Mouse (Mus musculus) forebrain, embryonic 10.5 days (tissue): ENCODE measurements at regions not wholly inside any gene's neighbourhood (a gene's known extent, or its start where the extent isn't known, plus 50 kb on each side); places are given as distances from the start of the nearest gene placed in this dataset.
A peak's percentile ranks its signal among the peaks of the same experiment; 100 is the strongest.

Experiments used
- DNase-seq: peaks from one replicate; pipeline ENCODE4 v3.0.0-alpha.2; 2017; ENCODE audit warnings: low spot score; ENCODE audit errors: extremely low spot score
- H3K27ac ChIP-seq: fragments of 300-500 bp; sonication (generic); 2 replicates; pipeline ENCODE4 v1.5.1; 2016; ENCODE audit warnings: mild to moderate bottlenecking
- H3K27me3 ChIP-seq: fragments of 300-500 bp; sonication (generic); 2 replicates; pipeline ENCODE4 v1.6.1; 2016; ENCODE audit warnings: mild to moderate bottlenecking; ENCODE audit not compliant: poor library complexity, severe bottlenecking
- H3K36me3 ChIP-seq: fragments of 300-500 bp; sonication (generic); replicated peaks from 2 replicates; pipeline ENCODE4 v1.6.1; 2016; ENCODE audit warnings: mild to moderate bottlenecking, moderate library complexity
- H3K4me1 ChIP-seq: fragments of 300-500 bp; sonication (generic); 2 replicates; pipeline ENCODE4 v1.6.1; 2016
- H3K4me3 ChIP-seq: fragments of 300-500 bp; sonication (generic); 2 replicates; pipeline ENCODE4 v1.5.1; 2016; ENCODE audit warnings: mild to moderate bottlenecking, moderate library complexity
- H3K9me3 ChIP-seq: fragments of 300-500 bp; sonication (generic); 2 replicates; pipeline ENCODE4 v1.6.1; 2016; ENCODE audit warnings: mild to moderate bottlenecking, moderate library complexity
- WGBS: fragments of 180-500 bp; shearing (Covaris S2); methylation state at CpG from one replicate; pipeline ENCODE4 v1.1.7; 2016; 5-methylcytosine and 5-hydroxymethylcytosine counted together

DNA sequence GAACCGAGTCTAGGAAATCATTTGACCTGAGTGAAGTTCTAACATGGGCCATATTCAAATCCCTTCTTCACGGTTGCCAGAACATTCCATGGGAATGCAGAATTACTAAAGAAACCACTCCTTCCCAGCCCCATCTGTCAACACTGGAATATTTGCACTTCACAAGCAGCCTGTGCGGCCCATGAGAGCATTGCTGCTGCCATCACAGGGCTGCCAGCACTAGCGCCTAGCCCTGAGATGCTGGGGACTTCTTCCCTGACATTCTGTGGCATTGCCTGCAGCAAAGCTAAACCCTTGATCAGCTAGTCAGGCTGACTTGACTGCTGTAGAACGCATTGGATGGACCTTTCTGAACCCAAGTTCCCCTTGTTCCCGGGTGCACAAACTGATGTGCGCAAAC lies 258.8 kb downstream of the Lmx1a start:
- H3K4me1 ChIP-seq, result peaks cover 8% of the 10 kb centered on the region
- H3K36me3 ChIP-seq, result no peaks in the 10 kb centered on the region
- peaks cover 8% of the 10 kb centered on the region; the same call in 1 of the 2 replicates for H3K9me3 ChIP-seq
- no peak overlapping the region for H3K27ac ChIP-seq
- no peak for DNase-seq
- H3K27me3 ChIP-seq, result no peaks in the 10 kb centered on the region
- 87% methylated on average over 7 of the region's 7 CpGs for WGBS
- H3K4me3 ChIP-seq, result no peak overlapping the region

DNA sequence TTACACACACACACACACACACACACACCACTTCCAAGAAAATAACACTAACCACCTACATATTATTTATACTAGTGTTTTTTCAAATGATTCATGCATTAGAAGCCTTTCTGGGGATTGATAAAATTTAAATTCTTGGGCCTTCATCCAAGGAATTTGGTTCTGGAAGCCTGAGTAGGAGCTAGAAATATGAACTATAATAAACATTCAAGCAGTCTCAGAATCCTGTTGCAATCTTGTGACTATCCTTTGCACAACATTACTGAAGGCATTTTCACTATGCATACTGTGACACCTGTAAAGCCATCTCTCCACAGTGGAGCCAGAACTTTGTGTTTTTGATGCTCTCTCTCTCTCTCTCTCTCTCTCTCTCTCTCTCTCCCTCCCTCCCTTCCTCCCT lies 262.7 kb downstream of the Lmx1a start:
- Histone ChIP-seq H3K4me1 (no peaks in the 10 kb centered on the region), H3K27ac (no peak overlapping the region), H3K27me3 (no peaks in the 10 kb centered on the region), H3K36me3 (no peaks in the 10 kb centered on the region), H3K4me3 (no peak overlapping the region), H3K9me3 (peaks cover 8% of the 10 kb centered on the region; the same call in 1 of the 2 replicates)
- DNase-seq, result no peak

DNA sequence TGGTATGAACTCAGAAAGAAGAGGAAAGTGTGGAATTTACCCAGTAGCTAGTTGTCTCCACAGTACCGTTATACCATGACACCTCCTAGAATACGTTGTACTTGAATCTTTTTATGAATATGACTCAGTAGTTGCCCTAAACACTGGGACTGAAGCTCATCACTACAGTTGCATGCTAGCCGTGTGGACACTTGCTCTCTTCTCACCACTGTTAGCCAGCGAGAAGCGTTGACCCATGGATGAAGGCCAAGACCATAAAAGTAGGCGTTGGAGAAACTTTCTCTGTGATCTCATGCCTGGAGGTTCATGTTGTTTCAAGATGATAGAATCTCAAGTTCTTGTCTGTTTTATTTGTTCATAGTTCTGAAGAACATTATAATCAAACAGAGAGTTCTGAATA lies 269.5 kb downstream of the Lmx1a start:
- DNase-seq, result no peak

DNA sequence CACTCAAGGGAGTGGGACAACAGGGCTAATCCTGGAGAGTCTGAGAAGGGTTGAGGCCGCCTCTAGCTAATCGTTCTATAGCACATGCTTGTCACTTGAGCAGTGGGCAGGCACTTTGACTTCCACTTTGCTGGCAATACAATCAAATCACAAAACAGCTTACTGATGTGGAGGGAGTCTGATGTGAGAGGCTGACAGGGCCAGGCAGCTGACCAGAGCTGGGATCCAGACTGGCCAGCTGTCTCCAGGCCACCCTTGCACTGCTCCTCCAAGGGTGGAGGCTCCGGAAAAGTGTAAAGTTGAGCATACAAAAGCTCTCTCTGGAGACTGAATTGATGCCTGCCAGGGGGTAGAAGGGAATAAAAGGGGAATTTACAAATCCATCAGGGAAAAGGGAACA lies 280.5 kb downstream of the Lmx1a start:
- Histone ChIP-seq H3K4me3 (no peak overlapping the region), H3K36me3 (no peaks in the 10 kb centered on the region), H3K4me1 (peaks cover 16% of the 10 kb centered on the region), H3K27ac (no peak overlapping the region), H3K9me3 (no peaks in the 10 kb centered on the region), H3K27me3 (peaks cover 58% of the 10 kb centered on the region)
- peak; percentile 24 for DNase-seq
- 37% methylated on average over 3 of the region's 3 CpGs for WGBS

More for the DNA sequence above, 269.5 kb downstream of the Lmx1a start:
- Histone ChIP-seq H3K4me1 (peaks cover 4% of the 10 kb centered on the region; the same call in 1 of the 2 replicates), H3K4me3 (no peak overlapping the region), H3K27me3 (no peaks in the 10 kb centered on the region), H3K27ac (no peak overlapping the region), H3K36me3 (no peaks in the 10 kb centered on the region), H3K9me3 (no peaks in the 10 kb centered on the region)
- 95% methylated on average over 6 of the region's 6 CpGs for WGBS

DNA sequence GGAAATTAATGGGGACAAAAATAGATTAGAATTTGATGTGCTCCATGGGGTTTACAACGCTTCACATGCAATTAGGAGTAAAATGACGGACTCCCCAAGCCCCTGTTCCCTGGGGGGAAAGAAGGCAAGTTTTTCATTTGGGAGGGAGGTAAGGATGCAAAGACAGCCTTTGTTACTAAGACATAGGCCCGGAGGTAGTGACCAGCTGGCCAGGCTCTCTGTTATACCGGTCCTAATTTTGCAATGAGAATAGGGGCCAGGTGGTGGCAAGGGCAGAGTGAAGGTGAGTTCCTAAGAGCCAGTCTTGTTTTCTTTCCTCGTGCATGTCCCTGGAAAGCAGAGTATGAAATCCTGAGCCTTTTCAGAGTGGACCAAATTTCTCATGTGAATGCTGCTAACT lies 280.9 kb downstream of the Lmx1a start:
- no peak for DNase-seq
- Histone ChIP-seq H3K4me3 (no peak overlapping the region), H3K36me3 (no peaks in the 10 kb centered on the region), H3K27ac (no peak overlapping the region), H3K27me3 (peaks cover 58% of the 10 kb centered on the region), H3K4me1 (peaks cover 16% of the 10 kb centered on the region), H3K9me3 (no peaks in the 10 kb centered on the region)
- WGBS, result 35% methylated on average over 5 of the region's 5 CpGs

DNA sequence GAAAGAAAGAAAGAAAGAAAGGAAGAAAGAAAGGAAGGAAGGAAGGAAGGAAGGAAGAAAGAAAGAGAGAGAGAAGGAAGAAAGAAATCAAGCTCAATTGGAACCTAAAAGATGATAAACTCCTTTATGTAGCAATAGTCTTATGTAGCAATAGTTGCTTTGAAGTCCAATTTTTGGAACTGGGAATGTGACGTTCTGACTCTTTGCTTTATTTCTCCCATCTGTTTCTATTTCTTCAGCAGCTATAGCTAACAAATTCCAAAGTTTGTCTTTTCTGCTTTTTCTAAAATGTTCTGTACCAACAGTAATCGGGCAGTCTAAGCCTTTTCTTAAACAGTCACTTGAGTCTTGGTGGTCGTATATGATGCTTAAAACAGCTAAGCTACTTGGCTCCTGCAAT lies 287.7 kb downstream of the Lmx1a start:
- Histone ChIP-seq H3K27ac (no peak overlapping the region), H3K4me3 (no peak overlapping the region), H3K9me3 (no peaks in the 10 kb centered on the region), H3K27me3 (peaks cover 7% of the 10 kb centered on the region), H3K4me1 (no peaks in the 10 kb centered on the region), H3K36me3 (no peaks in the 10 kb centered on the region)
- WGBS, result 88% methylated on average over 3 of the region's 3 CpGs
- no peak for DNase-seq

DNA sequence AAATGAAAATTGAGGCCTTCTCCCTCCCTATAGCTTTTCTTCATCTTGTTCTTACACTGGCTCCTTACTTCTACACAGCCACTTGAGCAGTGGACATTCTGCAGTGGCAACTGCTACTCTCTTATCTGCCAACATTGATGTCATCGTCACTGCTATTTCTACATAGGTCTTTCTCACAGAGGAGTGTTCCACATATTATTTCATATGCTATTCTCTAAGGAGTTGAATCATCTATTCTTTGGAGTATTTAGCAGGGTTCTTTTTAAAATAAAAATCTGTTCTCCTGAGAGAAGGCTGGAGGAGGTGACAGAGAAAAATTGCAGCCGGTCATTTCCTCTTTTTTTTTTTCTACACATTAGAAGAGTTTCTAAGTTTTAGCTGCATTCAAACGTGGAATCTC lies 290.1 kb downstream of the Lmx1a start:
- no peaks in the 10 kb centered on the region for H3K9me3 ChIP-seq
- H3K27ac ChIP-seq, result no peak overlapping the region
- no peaks in the 10 kb centered on the region for H3K36me3 ChIP-seq
- no peak overlapping the region for H3K4me3 ChIP-seq
- DNase-seq, result no peak
- no peaks in the 10 kb centered on the region for H3K4me1 ChIP-seq
- H3K27me3 ChIP-seq, result no peaks in the 10 kb centered on the region
- WGBS, result 86% methylated on average over 3 of the region's 3 CpGs

DNA sequence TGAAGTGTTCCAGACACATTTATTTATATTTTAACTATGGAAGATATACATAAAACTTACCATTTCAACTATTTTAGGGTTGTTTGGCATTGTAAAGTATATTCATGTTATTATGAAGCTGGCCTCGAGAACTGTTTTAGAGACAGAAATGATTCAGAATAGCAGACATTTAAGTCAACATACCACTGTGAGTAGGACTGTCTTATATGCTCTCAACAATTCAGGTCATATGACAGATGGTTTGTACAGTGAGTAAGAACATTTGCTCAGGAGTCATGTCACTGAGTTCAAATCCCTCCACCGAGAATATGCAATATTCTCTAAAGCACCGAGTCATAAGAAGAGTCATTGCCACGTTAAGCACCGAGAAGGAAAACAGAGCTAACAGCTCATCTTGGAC lies 290.6 kb downstream of the Lmx1a start:
- H3K4me1 ChIP-seq, result no peaks in the 10 kb centered on the region
- no peak overlapping the region for H3K4me3 ChIP-seq
- 94% methylated on average over 5 of the region's 5 CpGs for WGBS
- H3K9me3 ChIP-seq, result no peaks in the 10 kb centered on the region
- no peaks in the 10 kb centered on the region for H3K27me3 ChIP-seq
- no peaks in the 10 kb centered on the region for H3K36me3 ChIP-seq
- H3K27ac ChIP-seq, result no peak overlapping the region
- DNase-seq, result no peak

DNA sequence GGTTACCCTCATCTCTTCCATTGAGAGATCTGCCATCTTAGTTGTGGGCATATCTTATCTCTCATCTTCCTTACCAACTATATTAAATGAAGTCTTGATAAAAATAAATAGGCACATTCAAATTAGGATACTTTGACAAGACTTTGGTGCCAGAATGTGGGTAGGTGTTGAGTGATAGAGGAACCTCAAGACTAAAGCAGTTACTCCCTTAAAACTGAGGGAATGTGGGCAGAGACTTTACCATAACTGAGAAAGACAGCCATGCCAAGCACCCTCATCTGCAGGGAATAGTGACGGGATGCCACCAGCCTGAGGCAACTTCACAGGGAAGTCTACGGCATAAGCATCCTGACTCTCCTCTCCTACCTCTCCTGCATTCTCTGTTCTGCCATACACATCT lies 292.3 kb downstream of the Lmx1a start:
- 86% methylated on average over 2 of the region's 2 CpGs for WGBS
- Histone ChIP-seq H3K9me3 (no peaks in the 10 kb centered on the region), H3K4me3 (no peak overlapping the region), H3K36me3 (no peaks in the 10 kb centered on the region), H3K4me1 (no peaks in the 10 kb centered on the region), H3K27me3 (no peaks in the 10 kb centered on the region), H3K27ac (no peak overlapping the region)
- no peak for DNase-seq

DNA sequence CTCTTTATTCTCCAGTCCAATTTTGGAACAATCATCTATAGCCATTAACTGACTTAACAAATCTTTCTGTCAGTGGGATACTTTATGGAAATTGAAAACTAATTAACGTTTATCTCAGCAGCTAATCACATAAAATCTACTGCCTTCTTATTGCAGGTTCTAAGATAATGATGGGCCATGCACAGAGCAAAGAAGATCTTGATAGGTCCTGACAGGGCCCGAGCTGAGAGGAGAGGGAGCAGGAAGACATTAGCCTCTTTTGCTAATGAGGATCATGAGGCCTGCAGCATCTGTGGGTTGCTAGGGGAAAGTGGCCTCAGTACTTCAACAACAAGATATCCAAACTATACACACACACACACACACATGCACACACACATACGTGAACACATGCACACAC lies 318.4 kb downstream of the Lmx1a start:
- Histone ChIP-seq H3K4me1 (peaks cover 13% of the 10 kb centered on the region), H3K27me3 (no peaks in the 10 kb centered on the region), H3K36me3 (no peaks in the 10 kb centered on the region), H3K9me3 (peaks cover 3% of the 10 kb centered on the region; the same call in 1 of the 2 replicates), H3K27ac (no peak overlapping the region), H3K4me3 (no peak overlapping the region)
- 94% methylated on average over 3 of the region's 3 CpGs for WGBS
- DNase-seq, result no peak

DNA sequence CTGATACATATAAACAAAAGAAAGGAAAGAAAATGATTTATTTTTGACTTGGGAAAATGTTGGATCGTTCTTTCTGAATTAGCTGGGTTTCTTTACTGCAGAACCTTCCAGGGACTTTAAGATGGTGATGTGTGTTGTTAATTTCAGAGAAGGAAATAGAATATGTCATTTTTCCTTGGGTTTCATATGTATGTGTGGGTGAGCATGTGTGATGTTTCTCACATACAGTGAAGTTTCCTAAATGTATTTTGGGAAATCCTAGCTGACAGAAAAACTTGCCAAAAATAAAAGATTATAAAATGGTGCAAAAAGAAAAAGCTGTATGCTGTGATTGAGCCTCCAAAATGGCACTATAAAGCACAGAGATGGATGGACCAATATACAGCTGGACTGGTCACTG lies 319.2 kb downstream of the Lmx1a start:
- Histone ChIP-seq H3K36me3 (no peaks in the 10 kb centered on the region), H3K9me3 (peaks cover 3% of the 10 kb centered on the region; the same call in 1 of the 2 replicates), H3K27me3 (no peaks in the 10 kb centered on the region), H3K4me1 (peaks cover 5% of the 10 kb centered on the region), H3K4me3 (no peak overlapping the region), H3K27ac (no peak overlapping the region)
- WGBS, result 90% methylated on average over 1 of the region's 1 CpGs
- DNase-seq, result no peak

DNA sequence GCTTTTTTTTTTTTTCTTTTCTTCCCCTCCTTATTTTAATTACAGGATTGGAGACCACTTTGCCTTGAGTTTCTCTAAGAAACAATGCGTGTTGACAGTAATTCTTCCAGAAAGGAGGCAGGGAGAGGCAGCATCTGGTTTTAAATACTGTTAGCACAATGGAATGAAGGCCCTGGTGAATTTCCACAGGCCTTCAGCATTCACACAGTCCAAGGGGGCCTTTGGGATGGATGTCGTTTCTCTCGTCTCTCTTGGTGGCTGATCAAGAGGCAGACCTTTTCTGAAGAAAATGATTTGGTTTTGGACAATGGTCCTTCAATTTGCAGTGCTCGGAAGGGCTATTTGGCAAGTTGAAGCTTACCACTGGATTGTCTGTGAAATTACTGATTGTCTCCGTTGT lies 321.4 kb downstream of the Lmx1a start:
- H3K4me1 ChIP-seq, result peaks cover 4% of the 10 kb centered on the region; the same call in 1 of the 2 replicates
- H3K36me3 ChIP-seq, result no peaks in the 10 kb centered on the region
- no peak overlapping the region for H3K4me3 ChIP-seq
- peaks cover 3% of the 10 kb centered on the region; the same call in 1 of the 2 replicates for H3K9me3 ChIP-seq
- WGBS, result 64% methylated on average over 5 of the region's 5 CpGs
- H3K27ac ChIP-seq, result no peak overlapping the region
- no peak for DNase-seq
- H3K27me3 ChIP-seq, result no peaks in the 10 kb centered on the region

DNA sequence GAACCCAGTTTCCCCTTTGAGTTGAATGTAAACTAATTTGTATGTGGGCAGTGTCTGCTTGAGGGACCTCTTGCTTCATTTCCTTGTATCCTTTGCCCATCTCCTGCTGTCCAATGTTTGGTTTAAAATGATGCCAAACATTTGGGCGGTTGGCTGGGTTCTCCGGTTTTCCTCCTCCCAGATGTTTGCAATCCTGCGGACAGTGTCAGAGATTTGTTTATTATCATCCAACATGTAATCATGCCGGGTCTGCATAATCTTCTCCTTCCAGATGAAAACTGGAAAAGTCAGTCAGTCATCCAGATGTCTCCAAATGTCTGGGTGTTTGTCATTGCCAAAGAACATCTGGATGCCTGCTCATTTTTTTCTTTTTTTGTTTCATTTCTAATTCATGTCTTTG lies 323.0 kb downstream of the Lmx1a start:
- H3K36me3 ChIP-seq, result no peaks in the 10 kb centered on the region
- no peaks in the 10 kb centered on the region for H3K27me3 ChIP-seq
- no peak overlapping the region for H3K4me3 ChIP-seq
- WGBS, result 93% methylated on average over 4 of the region's 4 CpGs
- no peak overlapping the region for H3K27ac ChIP-seq
- DNase-seq, result no peak
- peaks cover 4% of the 10 kb centered on the region; the same call in 1 of the 2 replicates for H3K4me1 ChIP-seq
- H3K9me3 ChIP-seq, result no peaks in the 10 kb centered on the region

DNA sequence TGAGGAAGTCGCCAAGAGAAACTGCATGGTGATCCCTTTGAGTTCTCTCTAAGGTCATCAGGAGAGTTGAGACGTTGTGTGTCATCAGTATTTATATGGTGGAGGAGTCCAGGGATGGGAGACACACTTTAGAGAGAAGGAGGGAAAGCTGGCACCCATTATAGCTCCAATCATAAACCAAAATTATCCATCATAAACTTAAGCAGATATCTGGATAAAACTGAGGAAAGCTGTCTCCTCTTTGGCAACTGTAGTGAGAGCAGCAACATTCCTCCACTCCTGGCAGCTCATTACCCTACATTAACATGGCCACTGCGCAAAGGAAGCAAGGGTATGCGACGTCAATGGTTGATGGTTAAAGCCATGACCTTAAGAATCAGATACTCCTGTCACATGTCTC lies 323.6 kb downstream of the Lmx1a start:
- no peaks in the 10 kb centered on the region for H3K9me3 ChIP-seq
- 86% methylated on average over 5 of the region's 5 CpGs for WGBS

More for the DNA sequence above, 323.6 kb downstream of the Lmx1a start:
- H3K27ac ChIP-seq, result no peak overlapping the region
- no peak for DNase-seq
- H3K4me1 ChIP-seq, result peaks cover 4% of the 10 kb centered on the region; the same call in 1 of the 2 replicates
- H3K36me3 ChIP-seq, result no peaks in the 10 kb centered on the region
- H3K4me3 ChIP-seq, result no peak overlapping the region
- H3K27me3 ChIP-seq, result no peaks in the 10 kb centered on the region
